Mouse (Mus musculus): ENCODE measurements at regions not wholly inside any gene's neighbourhood (a gene's known extent, or its start where the extent isn't known, plus 50 kb on each side); places are given as distances from the start of the nearest gene placed in this dataset.
A peak's percentile ranks its signal among the peaks of the same experiment; 100 is the strongest.

- WGBS = 60% methylated on average over 9 of the region's 9 CpGs
- no peak overlapping the region for H3K9ac ChIP-seq (replicated peaks; ENCODE audit: low read depth, low read length)
- 0 out of 2 replicates have a peak, but pooled peaks have one; percentile 33 for ATAC-seq (ENCODE audit: insufficient number of reproducible peaks, insufficient read depth, low FRiP score, low read depth)
- H3K4me1 ChIP-seq (ENCODE audit: control insufficient read depth, insufficient read depth, low read length) = no peaks in the 10 kb centered on the region
- no peak overlapping the region for H3K27ac ChIP-seq (ENCODE audit: low read length)
- no peak overlapping the region for H3K4me3 ChIP-seq (ENCODE audit: low read depth, low read length)
- H3K9me3 ChIP-seq (ENCODE audit: control insufficient read depth, low read depth, low read length) = no peaks in the 10 kb centered on the region
- H3K36me3 ChIP-seq (ENCODE audit: control insufficient read depth, insufficient read depth, low read length) = no peaks in the 10 kb centered on the region
- no peaks in the 10 kb centered on the region for H3K27me3 ChIP-seq (ENCODE audit: control insufficient read depth, insufficient read depth, low read length)
- no peak overlapping the region for H3K4me2 ChIP-seq (replicated peaks; ENCODE audit: low read depth, low read length)
Measured at GRCm38 (mm10) chr7:115371143-115371542, 627.6 kb downstream of the Insc start.

GRCm38 (mm10) chr7:115372921-115373320 lies 629.4 kb downstream of the Insc start:
- Histone ChIP-seq H3K36me3 (ENCODE audit: control insufficient read depth, insufficient read depth, low read length) (no peaks in the 10 kb centered on the region), H3K4me2 (replicated peaks; ENCODE audit: low read depth, low read length) (no peak overlapping the region), H3K27ac (ENCODE audit: low read length) (no peak overlapping the region), H3K4me1 (ENCODE audit: control insufficient read depth, insufficient read depth, low read length) (no peaks in the 10 kb centered on the region), H3K27me3 (ENCODE audit: control insufficient read depth, insufficient read depth, low read length) (no peaks in the 10 kb centered on the region), H3K4me3 (ENCODE audit: low read depth, low read length) (no peak overlapping the region), H3K9me3 (ENCODE audit: control insufficient read depth, low read depth, low read length) (no peaks in the 10 kb centered on the region), H3K9ac (replicated peaks; ENCODE audit: low read depth, low read length) (no peak overlapping the region)
- ATAC-seq (ENCODE audit: insufficient number of reproducible peaks, insufficient read depth, low FRiP score, low read depth) = no peak
- WGBS = 24% methylated on average over 2 of the region's 2 CpGs

GRCm38 (mm10) chr7:115373781-115374533 lies 630.5 kb downstream of the Insc start:
- H3K9me3 ChIP-seq (ENCODE audit: control insufficient read depth, low read depth, low read length) = no peaks in the 10 kb centered on the region
- no peak overlapping the region for H3K27ac ChIP-seq (ENCODE audit: low read length)
- H3K36me3 ChIP-seq (ENCODE audit: control insufficient read depth, insufficient read depth, low read length) = no peaks in the 10 kb centered on the region
- no peak overlapping the region for H3K4me3 ChIP-seq (ENCODE audit: low read depth, low read length)
- no peaks in the 10 kb centered on the region for H3K27me3 ChIP-seq (ENCODE audit: control insufficient read depth, insufficient read depth, low read length)
- H3K4me2 ChIP-seq (replicated peaks; ENCODE audit: low read depth, low read length) = no peak overlapping the region
- 45% methylated on average over 8 of the region's 8 CpGs for WGBS
- H3K9ac ChIP-seq (replicated peaks; ENCODE audit: low read depth, low read length) = no peak overlapping the region
- no peaks in the 10 kb centered on the region for H3K4me1 ChIP-seq (ENCODE audit: control insufficient read depth, insufficient read depth, low read length)
- 0 out of 2 replicates have a peak, but pooled peaks have one; percentile 28 for ATAC-seq (ENCODE audit: insufficient number of reproducible peaks, insufficient read depth, low FRiP score, low read depth)

GRCm38 (mm10) chr7:115376067-115376466 lies 632.6 kb downstream of the Insc start:
- Histone ChIP-seq H3K9me3 (ENCODE audit: control insufficient read depth, low read depth, low read length) (no peaks in the 10 kb centered on the region), H3K36me3 (ENCODE audit: control insufficient read depth, insufficient read depth, low read length) (no peaks in the 10 kb centered on the region), H3K27ac (ENCODE audit: low read length) (no peak overlapping the region), H3K4me2 (replicated peaks; ENCODE audit: low read depth, low read length) (no peak overlapping the region), H3K4me3 (ENCODE audit: low read depth, low read length) (no peak overlapping the region), H3K4me1 (ENCODE audit: control insufficient read depth, insufficient read depth, low read length) (0 out of 2 replicates have a peak, but pooled peaks cover 4% of the 10 kb centered on the region), H3K9ac (replicated peaks; ENCODE audit: low read depth, low read length) (no peak overlapping the region), H3K27me3 (ENCODE audit: control insufficient read depth, insufficient read depth, low read length) (no peaks in the 10 kb centered on the region)
- ATAC-seq (ENCODE audit: insufficient number of reproducible peaks, insufficient read depth, low FRiP score, low read depth) = no peak
- 82% methylated on average over 4 of the region's 4 CpGs for WGBS

GRCm38 (mm10) chr7:115378836-115379235 lies 635.3 kb downstream of the Insc start:
- H3K9me3 ChIP-seq (ENCODE audit: control insufficient read depth, low read depth, low read length) = no peaks in the 10 kb centered on the region
- H3K4me2 ChIP-seq (replicated peaks; ENCODE audit: low read depth, low read length) = no peak overlapping the region
- H3K36me3 ChIP-seq (ENCODE audit: control insufficient read depth, insufficient read depth, low read length) = no peaks in the 10 kb centered on the region
- no peaks in the 10 kb centered on the region for H3K27me3 ChIP-seq (ENCODE audit: control insufficient read depth, insufficient read depth, low read length)
- H3K4me3 ChIP-seq (ENCODE audit: low read depth, low read length) = no peak overlapping the region
- 83% methylated on average over 3 of the region's 3 CpGs for WGBS
- H3K4me1 ChIP-seq (ENCODE audit: control insufficient read depth, insufficient read depth, low read length) = 0 out of 2 replicates have a peak, but pooled peaks cover 4% of the 10 kb centered on the region
- no peak for ATAC-seq (ENCODE audit: insufficient number of reproducible peaks, insufficient read depth, low FRiP score, low read depth)
- H3K27ac ChIP-seq (ENCODE audit: low read length) = no peak overlapping the region
- H3K9ac ChIP-seq (replicated peaks; ENCODE audit: low read depth, low read length) = no peak overlapping the region

- H3K36me3 ChIP-seq (ENCODE audit: control insufficient read depth, insufficient read depth, low read length) = no peaks in the 10 kb centered on the region
- no peak overlapping the region for H3K27ac ChIP-seq (ENCODE audit: low read length)
- H3K4me3 ChIP-seq (ENCODE audit: low read depth, low read length) = no peak overlapping the region
- no peaks in the 10 kb centered on the region for H3K9me3 ChIP-seq (ENCODE audit: control insufficient read depth, low read depth, low read length)
- 23% methylated on average over 7 of the region's 7 CpGs for WGBS
- H3K9ac ChIP-seq (replicated peaks; ENCODE audit: low read depth, low read length) = no peak overlapping the region
- H3K4me2 ChIP-seq (replicated peaks; ENCODE audit: low read depth, low read length) = no peak overlapping the region
- no peak; the same call in 1 of the 2 replicates for ATAC-seq (ENCODE audit: insufficient number of reproducible peaks, insufficient read depth, low FRiP score, low read depth)
- no peaks in the 10 kb centered on the region for H3K27me3 ChIP-seq (ENCODE audit: control insufficient read depth, insufficient read depth, low read length)
- 0 out of 2 replicates have a peak, but pooled peaks cover 4% of the 10 kb centered on the region for H3K4me1 ChIP-seq (ENCODE audit: control insufficient read depth, insufficient read depth, low read length)
Measured at GRCm38 (mm10) chr7:115379600-115379999, 636.1 kb downstream of the Insc start.

GRCm38 (mm10) chr7:115380989-115381610 lies 637.6 kb downstream of the Insc start:
- no peak overlapping the region for H3K27ac ChIP-seq (ENCODE audit: low read length)
- H3K4me1 ChIP-seq (ENCODE audit: control insufficient read depth, insufficient read depth, low read length) = 0 out of 2 replicates have a peak, but pooled peaks cover 4% of the 10 kb centered on the region
- no peaks in the 10 kb centered on the region for H3K9me3 ChIP-seq (ENCODE audit: control insufficient read depth, low read depth, low read length)
- ATAC-seq (ENCODE audit: insufficient number of reproducible peaks, insufficient read depth, low FRiP score, low read depth) = no peak
- H3K36me3 ChIP-seq (ENCODE audit: control insufficient read depth, insufficient read depth, low read length) = no peaks in the 10 kb centered on the region
- H3K4me2 ChIP-seq (replicated peaks; ENCODE audit: low read depth, low read length) = no peak overlapping the region
- H3K9ac ChIP-seq (replicated peaks; ENCODE audit: low read depth, low read length) = no peak overlapping the region
- 66% methylated on average over 8 of the region's 8 CpGs for WGBS
- no peaks in the 10 kb centered on the region for H3K27me3 ChIP-seq (ENCODE audit: control insufficient read depth, insufficient read depth, low read length)
- H3K4me3 ChIP-seq (ENCODE audit: low read depth, low read length) = no peak overlapping the region

- 0 out of 2 replicates have a peak, but pooled peaks cover 4% of the 10 kb centered on the region for H3K4me1 ChIP-seq (ENCODE audit: control insufficient read depth, insufficient read depth, low read length)
- H3K9me3 ChIP-seq (ENCODE audit: control insufficient read depth, low read depth, low read length) = no peaks in the 10 kb centered on the region
- H3K27ac ChIP-seq (ENCODE audit: low read length) = no peak overlapping the region
- no peak overlapping the region for H3K9ac ChIP-seq (replicated peaks; ENCODE audit: low read depth, low read length)
- 80% methylated on average over 2 of the region's 2 CpGs for WGBS
- H3K36me3 ChIP-seq (ENCODE audit: control insufficient read depth, insufficient read depth, low read length) = no peaks in the 10 kb centered on the region
- no peak overlapping the region for H3K4me3 ChIP-seq (ENCODE audit: low read depth, low read length)
- no peak overlapping the region for H3K4me2 ChIP-seq (replicated peaks; ENCODE audit: low read depth, low read length)
- ATAC-seq (ENCODE audit: insufficient number of reproducible peaks, insufficient read depth, low FRiP score, low read depth) = no peak
- H3K27me3 ChIP-seq (ENCODE audit: control insufficient read depth, insufficient read depth, low read length) = no peaks in the 10 kb centered on the region
Measured at GRCm38 (mm10) chr7:115382876-115383275, 639.4 kb downstream of the Insc start.

All from stomach, embryonic 14.5 days (tissue).